Mouse (Mus musculus): ENCODE results near the gene Exoc5. TPM values are rescaled to one million over a fixed set of nuclear protein-coding genes. Genes with fewer than 3 reads are reported as not detected.
"Not testable (repeated sequence)": the region's sequence is repeated elsewhere in the genome, so short reads cannot be mapped to it uniquely, and the experiment has no call there.

Gene Exoc5
- 53.1 and 57.4 TPM in 2 replicates for polyA plus RNA-seq (2012; rRNA removed)

DNA sequence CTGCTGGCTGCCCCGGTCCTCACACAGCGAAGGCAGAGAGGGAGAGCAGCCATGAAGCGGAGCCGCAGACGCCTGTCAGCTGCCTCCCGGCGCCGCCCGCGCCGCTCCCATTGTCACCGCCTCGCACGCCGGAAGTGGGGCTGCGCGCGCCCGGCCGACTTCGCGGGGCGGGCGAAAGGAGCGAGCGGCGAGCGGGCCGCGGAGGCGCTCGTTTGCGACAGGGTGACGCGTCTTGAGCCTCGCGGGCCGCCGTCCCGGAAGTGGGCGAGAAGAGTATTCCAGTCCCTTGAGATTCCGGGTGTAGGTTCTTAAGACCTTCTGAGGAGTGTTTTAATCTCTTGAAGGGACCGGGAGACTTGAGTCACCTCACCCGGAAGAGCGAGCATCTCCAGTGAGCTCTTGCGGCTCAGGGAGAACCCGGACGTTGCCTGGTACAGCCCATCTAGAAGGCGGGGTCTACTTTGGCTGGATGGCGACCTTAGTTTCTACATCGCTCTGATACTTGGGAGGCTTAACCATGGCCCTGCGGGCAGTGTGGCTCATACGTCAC lies at the start of gene Exoc5:
Gene Exoc5 (minus strand): TSS at position 380 of the 550 bp plus-strand sequence.
- DNase-seq (ENCODE audit: low read depth) = peak; percentile 99
- TF ChIP-seq POLR2A (IDR thresholded peaks at IDR 0.05; ENCODE audit: borderline replicate concordance, extremely low read depth, insufficient read depth, insufficient read length, poor library complexity, severe bottlenecking) (peak; percentile 99), CTCF (IDR thresholded peaks at IDR 0.05; ENCODE audit: borderline replicate concordance, extremely low read depth, insufficient read depth, insufficient read length) (no peak)

DNA sequence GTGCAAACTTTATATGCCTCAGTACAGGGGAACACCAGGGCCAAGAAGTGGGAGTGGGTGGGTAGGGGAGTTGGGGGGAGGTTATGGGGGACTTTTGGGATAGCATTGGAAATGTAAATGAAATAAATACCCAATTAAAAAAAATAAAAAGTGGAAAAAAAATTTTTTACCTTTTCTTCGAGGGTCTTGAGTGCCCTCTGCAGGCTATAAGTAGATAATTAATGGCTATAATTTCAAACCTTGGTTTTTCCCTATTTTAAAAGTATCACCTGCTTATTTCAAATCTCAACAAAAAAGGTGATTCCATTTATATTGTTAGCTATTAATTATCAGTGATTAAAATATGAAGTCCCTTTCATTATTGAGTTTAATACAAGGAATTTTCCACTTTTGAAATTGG lies 25.3 kb upstream of the Exoc5 start:
- not testable (repeated sequence) for DNase-seq (ENCODE audit: low read depth)

DNA sequence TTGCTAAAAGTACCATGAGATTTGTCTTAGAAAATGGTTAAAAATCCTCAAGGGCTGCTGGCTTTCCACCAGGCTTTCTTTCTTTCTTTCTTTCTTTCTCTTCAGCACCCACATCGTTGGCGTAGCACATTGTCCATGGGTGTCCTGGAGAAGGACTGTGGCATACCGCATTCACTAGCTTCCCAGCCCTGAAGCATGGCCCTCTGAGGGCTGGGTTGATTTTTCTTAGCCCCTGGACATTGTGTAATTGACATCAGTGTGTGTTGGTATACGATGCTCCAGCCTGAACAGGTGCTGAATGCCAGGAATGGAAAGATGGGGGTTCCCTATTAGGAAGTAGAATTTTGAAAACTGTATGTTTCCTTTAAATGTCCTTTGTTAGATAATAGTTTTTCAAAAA lies 24.8 kb upstream of the Exoc5 start:
- TF ChIP-seq POLR2A (IDR thresholded peaks at IDR 0.05; ENCODE audit: borderline replicate concordance, extremely low read depth, insufficient read depth, insufficient read length, poor library complexity, severe bottlenecking) (no peak), CTCF (IDR thresholded peaks at IDR 0.05; ENCODE audit: borderline replicate concordance, extremely low read depth, insufficient read depth, insufficient read length) (no peak)

DNA sequence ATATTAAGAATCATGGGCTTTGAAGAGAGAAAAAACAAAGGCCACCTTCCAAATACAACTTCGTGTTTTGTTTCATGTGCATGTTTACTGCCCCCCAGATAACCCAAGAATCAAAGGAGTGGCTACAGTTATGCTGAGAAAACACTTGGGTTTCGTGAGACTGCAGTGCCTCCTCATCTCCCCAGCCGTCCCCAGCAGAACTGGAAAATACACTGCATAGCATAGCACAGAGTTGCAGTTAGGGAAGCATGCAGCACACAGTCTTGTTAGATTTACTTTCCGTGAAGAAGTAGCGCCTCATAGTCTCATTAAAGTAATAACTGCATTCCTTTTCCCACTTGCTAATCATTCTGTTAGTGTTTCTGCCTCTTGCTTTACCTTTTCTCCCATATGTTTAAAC lies 23.6 kb upstream of the Exoc5 start:
- TF ChIP-seq CTCF (IDR thresholded peaks at IDR 0.05; ENCODE audit: borderline replicate concordance, extremely low read depth, insufficient read depth, insufficient read length) (no peak), POLR2A (IDR thresholded peaks at IDR 0.05; ENCODE audit: borderline replicate concordance, extremely low read depth, insufficient read depth, insufficient read length, poor library complexity, severe bottlenecking) (no peak)
- peak; percentile 30 for DNase-seq (ENCODE audit: low read depth)

More for the DNA sequence above, 24.8 kb upstream of the Exoc5 start:
- DNase-seq (ENCODE audit: low read depth) = no peak

DNA sequence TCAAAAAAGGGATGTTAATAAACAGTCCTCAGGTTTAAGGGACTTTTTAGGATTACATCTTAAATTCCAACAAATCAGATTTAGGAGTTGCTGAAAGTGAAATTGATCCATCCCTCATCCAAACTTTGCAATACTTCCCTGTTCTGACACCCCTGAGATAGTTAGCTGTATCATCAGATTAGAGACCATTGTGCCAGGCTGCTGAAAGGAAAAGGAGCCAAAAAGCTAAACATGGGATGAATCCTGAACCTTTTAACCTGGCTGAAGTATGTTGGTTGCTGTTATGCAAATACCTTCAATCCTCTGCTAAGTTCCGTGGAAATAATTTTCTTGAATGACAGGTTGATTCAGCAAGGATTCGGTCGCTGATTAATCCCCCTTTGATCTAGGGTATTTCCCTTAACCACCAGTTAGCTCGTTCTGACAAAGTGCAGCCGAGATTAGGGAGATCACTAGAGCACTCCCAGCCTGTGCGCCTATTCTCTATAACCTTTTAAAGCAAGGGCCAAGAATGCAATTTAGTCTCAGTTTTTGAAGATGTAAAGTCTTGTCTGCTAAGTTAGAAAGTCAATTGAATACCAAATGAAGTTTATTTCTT lies 23.1 kb upstream of the Exoc5 start:
- TF ChIP-seq CTCF (IDR thresholded peaks at IDR 0.05; ENCODE audit: borderline replicate concordance, extremely low read depth, insufficient read depth, insufficient read length) (no peak), POLR2A (IDR thresholded peaks at IDR 0.05; ENCODE audit: borderline replicate concordance, extremely low read depth, insufficient read depth, insufficient read length, poor library complexity, severe bottlenecking) (no peak)
- peak; percentile 66 for DNase-seq (ENCODE audit: low read depth)

DNA sequence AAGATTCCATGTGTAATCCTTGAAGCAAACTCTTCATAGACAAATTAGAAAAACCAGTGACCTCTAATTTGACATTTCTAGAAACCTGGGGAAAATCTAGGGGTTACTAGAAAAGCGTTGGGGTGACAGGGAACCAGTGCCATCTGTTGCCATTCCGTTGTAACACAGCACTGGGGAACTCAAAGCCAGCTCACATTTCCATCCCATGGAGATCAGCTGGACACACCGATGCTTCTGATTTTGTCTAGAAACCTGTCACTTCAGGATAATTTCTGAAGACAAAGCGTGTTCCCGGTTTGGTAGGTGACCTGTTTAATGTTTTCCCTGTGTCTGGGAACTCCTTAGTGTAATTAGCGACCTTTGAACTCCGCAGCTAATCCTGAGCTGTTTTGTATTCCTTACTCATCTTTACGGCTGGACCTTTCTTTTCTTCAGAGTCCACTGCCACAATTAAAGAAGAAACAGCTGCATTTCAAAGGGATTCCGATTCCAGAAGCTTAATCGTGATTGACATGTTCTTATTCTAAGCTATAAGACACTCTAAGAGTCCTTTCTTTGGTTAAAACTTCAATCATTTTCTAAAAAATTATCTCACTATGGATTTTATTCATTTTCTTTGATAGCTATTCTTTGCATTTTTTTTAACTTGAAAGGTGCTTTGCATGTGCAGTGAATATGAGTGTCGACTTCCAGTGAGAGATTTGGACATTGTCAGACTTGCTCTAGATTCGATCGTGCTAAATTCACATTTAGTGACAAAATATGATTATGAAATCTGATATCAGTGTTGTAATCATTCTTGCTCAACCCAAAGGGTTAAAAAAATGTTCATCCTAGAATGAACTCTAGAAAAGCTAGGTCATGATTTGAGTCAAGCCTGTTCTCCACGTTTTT lies 21.9 kb upstream of the Exoc5 start:
- TF ChIP-seq CTCF (IDR thresholded peaks at IDR 0.05; ENCODE audit: borderline replicate concordance, extremely low read depth, insufficient read depth, insufficient read length) (no peak), POLR2A (IDR thresholded peaks at IDR 0.05; ENCODE audit: borderline replicate concordance, extremely low read depth, insufficient read depth, insufficient read length, poor library complexity, severe bottlenecking) (no peak)
- peak; percentile 50 for DNase-seq (ENCODE audit: low read depth)

DNA sequence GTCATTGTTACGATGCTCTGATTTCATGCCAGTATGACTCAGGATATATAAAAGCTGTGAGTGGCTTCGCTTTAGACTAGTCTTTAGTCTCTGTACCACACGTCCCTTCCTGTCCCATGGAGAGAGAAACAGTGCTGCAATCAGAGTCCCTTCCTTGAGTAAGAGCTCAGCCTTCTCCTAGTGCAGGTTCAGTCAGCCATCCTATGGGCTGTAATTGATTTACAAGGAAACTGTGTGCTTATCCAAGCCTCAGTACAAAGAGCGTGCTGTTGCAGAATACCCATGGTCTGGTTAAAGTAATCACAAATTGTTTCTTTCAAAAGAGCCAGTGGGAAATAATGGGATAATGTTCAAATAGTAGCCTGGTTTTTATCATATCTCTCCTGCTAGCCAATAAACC lies 20.1 kb upstream of the Exoc5 start:
- DNase-seq (ENCODE audit: low read depth) = no peak
- TF ChIP-seq CTCF (IDR thresholded peaks at IDR 0.05; ENCODE audit: borderline replicate concordance, extremely low read depth, insufficient read depth, insufficient read length) = no peak
- TF ChIP-seq POLR2A (IDR thresholded peaks at IDR 0.05; ENCODE audit: borderline replicate concordance, extremely low read depth, insufficient read depth, insufficient read length, poor library complexity, severe bottlenecking) = no peak

DNA sequence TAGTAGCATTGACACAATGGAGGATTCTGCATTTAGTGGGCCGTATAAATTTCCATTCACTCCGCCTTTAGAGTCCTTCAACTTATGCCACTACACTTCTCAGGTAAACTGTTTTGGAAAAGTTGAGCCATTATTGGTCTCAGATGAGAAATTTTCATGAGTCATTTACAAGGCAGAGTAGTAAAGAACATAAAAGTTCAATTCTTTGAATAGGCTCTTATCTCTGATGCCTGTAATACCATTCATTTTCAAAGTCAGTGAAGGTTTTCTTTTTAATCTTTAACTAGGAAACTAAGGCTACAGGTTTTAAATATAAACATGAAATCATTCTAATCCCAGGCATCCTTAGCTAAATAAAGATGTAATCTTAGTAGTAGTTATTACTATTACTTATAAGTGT lies 12.4 kb upstream of the Exoc5 start:
- no peak for DNase-seq (ENCODE audit: low read depth)

DNA sequence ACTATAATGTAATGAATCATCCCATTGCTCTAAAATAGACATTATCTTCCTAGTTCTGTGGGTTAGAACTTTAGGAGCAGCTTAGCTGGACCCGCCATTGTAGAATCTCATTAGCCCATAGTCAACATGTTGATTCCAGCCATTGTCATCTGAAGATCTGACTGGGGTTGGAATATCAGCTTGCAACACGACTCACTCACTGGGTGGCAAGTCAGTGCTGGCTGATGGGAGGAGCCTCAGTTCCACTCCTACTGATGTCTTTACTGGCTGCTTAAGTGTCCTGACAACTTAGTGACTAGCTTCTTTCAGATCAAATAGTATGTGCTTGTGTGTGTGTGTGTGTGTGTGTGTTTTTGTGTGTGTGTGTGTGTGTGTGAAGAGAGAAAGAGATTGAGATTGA lies 7.9 kb upstream of the Exoc5 start:
- DNase-seq (ENCODE audit: low read depth) = no peak
- TF ChIP-seq POLR2A (IDR thresholded peaks at IDR 0.05; ENCODE audit: borderline replicate concordance, extremely low read depth, insufficient read depth, insufficient read length, poor library complexity, severe bottlenecking) = no peak
- no peak for TF ChIP-seq CTCF (IDR thresholded peaks at IDR 0.05; ENCODE audit: borderline replicate concordance, extremely low read depth, insufficient read depth, insufficient read length)

More for the DNA sequence above, 12.4 kb upstream of the Exoc5 start:
- TF ChIP-seq CTCF (IDR thresholded peaks at IDR 0.05; ENCODE audit: borderline replicate concordance, extremely low read depth, insufficient read depth, insufficient read length) (no peak), POLR2A (IDR thresholded peaks at IDR 0.05; ENCODE audit: borderline replicate concordance, extremely low read depth, insufficient read depth, insufficient read length, poor library complexity, severe bottlenecking) (no peak)

DNA sequence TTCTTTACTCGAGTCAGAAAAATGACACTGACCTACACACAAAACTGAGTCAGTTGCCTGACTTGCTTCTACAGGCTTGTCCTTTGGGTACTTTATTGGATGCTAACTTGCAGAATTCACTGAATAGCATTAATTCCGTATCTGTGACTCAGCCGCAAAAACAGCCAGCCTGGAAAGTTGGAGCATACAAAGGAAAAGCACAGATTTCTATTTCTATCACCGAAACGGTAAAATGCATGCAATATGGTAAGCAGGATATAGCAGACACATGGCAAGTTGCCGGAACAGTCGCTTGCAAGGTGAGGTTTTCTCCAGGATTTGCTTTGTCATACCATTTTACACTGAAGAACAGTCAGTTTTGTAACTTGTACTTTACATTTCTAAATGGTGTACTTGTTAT lies 7.4 kb upstream of the Exoc5 start:
- DNase-seq (ENCODE audit: low read depth) = no peak
- no peak for TF ChIP-seq POLR2A (IDR thresholded peaks at IDR 0.05; ENCODE audit: borderline replicate concordance, extremely low read depth, insufficient read depth, insufficient read length, poor library complexity, severe bottlenecking)
- no peak for TF ChIP-seq CTCF (IDR thresholded peaks at IDR 0.05; ENCODE audit: borderline replicate concordance, extremely low read depth, insufficient read depth, insufficient read length)

DNA sequence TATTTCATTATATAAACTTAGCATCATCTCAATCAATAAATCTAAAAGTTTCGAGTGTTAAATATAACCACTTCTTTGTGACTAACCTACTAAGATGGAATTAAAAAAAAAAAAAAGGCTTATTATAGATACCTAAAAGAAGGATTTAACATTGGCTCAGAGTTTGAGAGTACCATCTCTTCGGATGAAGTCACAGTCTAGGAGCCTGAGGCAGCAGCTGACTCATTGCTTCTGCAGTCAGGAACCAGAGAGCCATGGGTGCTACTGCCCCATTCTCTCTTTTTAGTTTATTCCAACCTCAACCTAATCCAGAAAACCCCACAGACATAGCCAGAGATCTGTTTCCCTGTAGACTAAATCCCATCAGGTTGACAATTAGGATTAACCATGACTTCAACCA lies 6.4 kb upstream of the Exoc5 start:
- DNase-seq (ENCODE audit: low read depth) = no peak
- TF ChIP-seq CTCF (IDR thresholded peaks at IDR 0.05; ENCODE audit: borderline replicate concordance, extremely low read depth, insufficient read depth, insufficient read length) = no peak
- TF ChIP-seq POLR2A (IDR thresholded peaks at IDR 0.05; ENCODE audit: borderline replicate concordance, extremely low read depth, insufficient read depth, insufficient read length, poor library complexity, severe bottlenecking) = no peak

Measured in brain, embryonic 14.5 days (tissue).